Mouse (Mus musculus) intestine, embryonic 16.5 days (tissue): ENCODE data around the gene Ophn1. TPM values are rescaled to one million over a fixed set of nuclear protein-coding genes. Genes with fewer than 3 reads are reported as not detected.

ENCODE experiments used
- ATAC-seq: fragments of 200-750 bp; cut with Nextera tagmentation; 2 replicates; pipeline ENCODE4 v1.8.0; 2017; ENCODE audit warnings: moderate TSS enrichment, moderate library complexity
- H3K27ac ChIP-seq: fragments of 300-500 bp; sonication (generic); 2 replicates; pipeline ENCODE4 v1.5.1; 2014; ENCODE audit warnings: mild to moderate bottlenecking, low read length
- H3K27me3 ChIP-seq: fragments of 300-500 bp; sonication (generic); replicated peaks from 2 replicates; pipeline ENCODE4 v1.6.1; 2014; ENCODE audit warnings: low read length, control low read depth, mixed read lengths; ENCODE audit not compliant: control insufficient read depth, insufficient read depth
- H3K36me3 ChIP-seq: fragments of 300-500 bp; sonication (generic); 2 replicates; pipeline ENCODE4 v1.6.1; 2014; ENCODE audit warnings: low read length, control low read depth; ENCODE audit not compliant: control insufficient read depth, insufficient read depth
- H3K4me1 ChIP-seq: fragments of 300-500 bp; sonication (generic); 2 replicates; pipeline ENCODE4 v1.6.1; 2014; ENCODE audit warnings: low read length, control low read depth, mixed read lengths; ENCODE audit not compliant: control insufficient read depth, insufficient read depth
- H3K4me2 ChIP-seq: fragments of 300-500 bp; sonication (generic); 2 replicates; pipeline ENCODE4 v1.6.1; 2014; ENCODE audit warnings: low read depth, low read length, control low read depth
- H3K4me3 ChIP-seq: fragments of 300-500 bp; sonication (generic); 2 replicates; pipeline ENCODE4 v1.5.1; 2014; ENCODE audit warnings: mild to moderate bottlenecking, low read length
- H3K9ac ChIP-seq: fragments of 300-500 bp; sonication (generic); 2 replicates; pipeline ENCODE4 v1.6.1; 2014; ENCODE audit warnings: low read depth, low read length
- H3K9me3 ChIP-seq: fragments of 300-500 bp; sonication (generic); 2 replicates; pipeline ENCODE4 v1.6.1; 2016; ENCODE audit warnings: low read length, control low read depth; ENCODE audit not compliant: control insufficient read depth
- WGBS: fragments of 180-500 bp; shearing (Covaris S2); extraction: QIAGEN DNeasy Blood & Tissue Kit; methylation state at CpG from one replicate; pipeline ENCODE4 v1.1.7; 2014; 5-methylcytosine and 5-hydroxymethylcytosine counted together
- polyA plus RNA-seq: library from polyadenylated mRNA; unstranded; fragments of >200 nt; fragmentation: Nextera tagmentation; extraction: Ambion mirVana; gene quantifications from 2 replicates; pipeline ENCODE4 v1.2.1, GENCODE M21; 2015

Gene Ophn1
- polyA plus RNA-seq, 1 experiment from 2014 or later, result 9.3 TPM

GRCm38 (mm10) chrX:98707766-98708165, 183.1 kb downstream of the Ophn1 start:
- H3K27ac ChIP-seq, result no peak overlapping the region
- no peak overlapping the region for H3K4me3 ChIP-seq
- ATAC-seq, result no peak
- no peaks in the 10 kb centered on the region for H3K27me3 ChIP-seq
- H3K4me2 ChIP-seq, result no peak overlapping the region
- H3K9me3 ChIP-seq, result no peaks in the 10 kb centered on the region
- H3K36me3 ChIP-seq, result no peaks in the 10 kb centered on the region
- H3K4me1 ChIP-seq, result no peaks in the 10 kb centered on the region
- no peak overlapping the region for H3K9ac ChIP-seq

- no peak for ATAC-seq
- WGBS, result 20% methylated on average over 4 of the region's 4 CpGs
- Histone ChIP-seq H3K27me3 (no peaks in the 10 kb centered on the region), H3K27ac (no peak overlapping the region), H3K36me3 (no peaks in the 10 kb centered on the region), H3K9me3 (no peaks in the 10 kb centered on the region), H3K4me1 (no peaks in the 10 kb centered on the region), H3K4me2 (no peak overlapping the region), H3K9ac (no peak overlapping the region), H3K4me3 (no peak overlapping the region)
Measured at GRCm38 (mm10) chrX:98701635-98702034, 189.2 kb downstream of the Ophn1 start.

DNA sequence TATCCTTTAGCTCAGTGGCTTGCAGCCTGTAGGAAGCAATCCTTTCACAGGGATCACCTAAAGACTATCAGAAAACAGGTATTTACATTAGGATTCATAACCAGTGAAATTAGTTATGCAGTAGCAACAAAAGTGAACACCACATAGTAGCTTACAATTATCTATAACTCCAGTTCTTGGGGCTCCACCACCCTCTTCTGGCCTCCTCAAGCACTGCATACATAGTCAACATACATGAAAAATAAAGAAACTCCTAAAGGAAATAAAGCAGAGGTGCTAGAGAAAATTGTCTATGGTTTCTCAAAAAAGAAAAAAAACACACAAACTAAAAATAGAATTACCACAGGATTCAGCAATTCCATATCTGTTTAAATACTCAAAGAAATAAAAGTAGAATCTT, 208.2 kb downstream of the Ophn1 start:
- Histone ChIP-seq H3K27me3 (no peaks in the 10 kb centered on the region), H3K27ac (no peak overlapping the region), H3K4me3 (no peak overlapping the region), H3K9me3 (no peaks in the 10 kb centered on the region), H3K4me2 (no peak overlapping the region), H3K9ac (no peak overlapping the region), H3K4me1 (no peaks in the 10 kb centered on the region), H3K36me3 (no peaks in the 10 kb centered on the region)
- ATAC-seq, result no peak

DNA sequence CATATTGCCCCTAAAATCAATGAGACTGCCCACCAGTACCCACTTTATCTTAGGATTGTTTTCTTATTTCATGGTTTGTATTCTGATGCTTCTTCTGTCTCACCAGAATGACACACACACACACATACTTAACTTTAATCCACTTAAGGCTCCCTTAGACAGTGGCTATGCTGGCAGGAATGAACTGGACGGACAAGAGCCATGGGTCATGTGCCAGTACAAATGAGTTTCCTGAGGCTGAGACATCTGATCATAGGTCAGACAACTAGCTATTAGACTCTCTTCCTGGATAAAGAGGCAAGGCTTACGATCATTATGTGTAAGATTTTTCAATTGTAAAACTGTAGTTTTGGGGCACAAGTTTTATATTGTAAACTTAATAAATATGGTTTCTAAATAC, 209.5 kb downstream of the Ophn1 start:
- Histone ChIP-seq H3K4me3 (no peak overlapping the region), H3K9me3 (no peaks in the 10 kb centered on the region), H3K27me3 (no peaks in the 10 kb centered on the region), H3K4me1 (no peaks in the 10 kb centered on the region), H3K4me2 (no peak overlapping the region), H3K27ac (no peak overlapping the region), H3K9ac (no peak overlapping the region), H3K36me3 (no peaks in the 10 kb centered on the region)
- no peak for ATAC-seq
- WGBS, result 84% methylated on average over 2 of the region's 2 CpGs

DNA sequence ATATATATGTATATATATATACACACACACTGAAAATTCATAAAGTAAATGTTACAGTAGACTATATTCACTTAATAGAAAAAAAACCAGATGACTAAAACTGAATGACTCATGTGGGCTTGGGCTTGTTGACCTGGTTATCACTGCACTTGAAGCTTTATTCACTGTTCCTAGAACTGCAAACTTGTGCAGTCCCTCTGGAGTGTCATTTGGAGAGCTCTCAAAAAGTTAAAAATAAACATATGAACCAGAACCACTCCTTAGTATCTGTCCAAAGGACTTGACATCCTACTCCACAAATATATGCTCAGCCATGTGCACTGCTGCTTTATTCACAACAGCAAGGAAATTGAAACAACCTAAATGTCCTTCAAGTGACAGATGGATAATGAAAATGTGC, 219.8 kb downstream of the Ophn1 start:
- Histone ChIP-seq H3K9me3 (no peaks in the 10 kb centered on the region), H3K9ac (no peak overlapping the region), H3K27ac (no peak overlapping the region), H3K27me3 (no peaks in the 10 kb centered on the region), H3K4me1 (no peaks in the 10 kb centered on the region), H3K36me3 (no peaks in the 10 kb centered on the region), H3K4me2 (no peak overlapping the region), H3K4me3 (no peak overlapping the region)
- no peak for ATAC-seq

- Histone ChIP-seq H3K4me1 (no peaks in the 10 kb centered on the region), H3K27ac (no peak overlapping the region), H3K27me3 (no peaks in the 10 kb centered on the region), H3K4me2 (no peak overlapping the region), H3K9ac (no peak overlapping the region), H3K9me3 (no peaks in the 10 kb centered on the region), H3K4me3 (no peak overlapping the region), H3K36me3 (no peaks in the 10 kb centered on the region)
- no peak for ATAC-seq
Measured at GRCm38 (mm10) chrX:98651431-98651830, 239.4 kb downstream of the Ophn1 start.

DNA sequence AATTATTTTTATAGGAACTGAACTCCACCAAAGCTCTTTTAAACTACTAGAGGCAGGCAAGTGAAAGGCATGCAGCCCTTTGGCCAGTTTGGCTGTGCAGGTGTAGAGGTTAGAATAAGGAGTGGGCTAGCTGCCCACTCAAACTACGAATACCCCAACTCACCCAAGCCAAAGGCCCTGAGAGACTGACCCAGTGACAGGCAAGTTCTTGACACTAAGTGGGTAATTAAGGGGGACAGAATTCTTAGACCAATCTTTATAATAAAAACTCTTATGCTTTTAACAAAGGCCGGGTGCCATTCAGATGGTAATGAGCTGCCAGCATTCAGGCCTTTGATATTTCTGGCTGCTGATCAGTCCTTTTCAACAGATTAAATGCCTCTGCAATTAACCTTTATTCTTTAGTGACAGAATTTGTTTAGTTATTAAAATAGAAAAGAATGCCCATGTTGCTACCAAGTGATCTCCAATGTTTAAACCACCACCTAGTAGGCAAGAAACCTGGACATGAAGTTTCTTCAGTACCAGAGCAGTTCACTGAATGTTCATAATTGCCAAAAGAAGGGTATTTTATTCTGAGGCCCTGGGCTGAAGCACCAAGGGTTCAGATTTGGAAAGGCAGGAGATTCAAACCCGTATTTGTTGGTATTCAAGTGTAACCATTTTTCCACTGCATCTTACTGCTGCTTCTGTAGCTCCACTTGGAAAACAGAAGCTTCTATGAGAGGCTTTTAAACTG, 262.0 kb downstream of the Ophn1 start:
- Histone ChIP-seq H3K27ac (no peak overlapping the region), H3K9ac (no peak overlapping the region), H3K36me3 (no peaks in the 10 kb centered on the region), H3K4me3 (no peak overlapping the region), H3K27me3 (no peaks in the 10 kb centered on the region), H3K4me2 (no peak overlapping the region), H3K4me1 (no peaks in the 10 kb centered on the region), H3K9me3 (no peaks in the 10 kb centered on the region)
- no peak for ATAC-seq
- WGBS, result 85% methylated on average over 3 of the region's 3 CpGs

- no peaks in the 10 kb centered on the region for H3K27me3 ChIP-seq
- H3K4me1 ChIP-seq, result no peaks in the 10 kb centered on the region
- H3K36me3 ChIP-seq, result no peaks in the 10 kb centered on the region
- no peak overlapping the region for H3K4me3 ChIP-seq
- no peak overlapping the region for H3K9ac ChIP-seq
- ATAC-seq, result no peak
- H3K9me3 ChIP-seq, result no peaks in the 10 kb centered on the region
- 0% methylated on average over 2 of the region's 2 CpGs for WGBS
- no peak overlapping the region for H3K4me2 ChIP-seq
- H3K27ac ChIP-seq, result no peak overlapping the region
Measured at GRCm38 (mm10) chrX:98618865-98619264, 272.0 kb downstream of the Ophn1 start.

DNA sequence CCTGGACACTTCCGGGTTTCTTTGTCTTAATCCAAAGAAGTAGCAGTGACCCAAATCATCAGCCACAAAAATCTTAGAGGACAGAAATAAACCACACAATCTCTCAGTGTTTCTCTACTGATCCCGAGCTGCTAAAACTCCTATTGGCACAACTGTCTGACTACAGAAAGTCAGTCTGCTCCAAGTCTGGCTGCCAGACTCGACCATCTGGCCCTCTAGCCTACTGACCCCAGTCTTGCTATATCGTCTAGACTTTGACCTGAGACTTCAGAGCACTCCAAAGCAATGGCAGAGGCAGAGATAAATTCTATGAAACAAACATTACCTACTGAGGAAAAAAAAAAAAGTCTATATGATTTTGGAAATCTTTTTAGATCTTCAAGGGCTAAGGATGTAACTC, 273.4 kb downstream of the Ophn1 start:
- 69% methylated on average over 4 of the region's 4 CpGs for WGBS
- Histone ChIP-seq H3K9me3 (no peaks in the 10 kb centered on the region), H3K4me2 (no peak overlapping the region), H3K27me3 (no peaks in the 10 kb centered on the region), H3K36me3 (no peaks in the 10 kb centered on the region), H3K4me3 (no peak overlapping the region), H3K9ac (no peak overlapping the region), H3K27ac (no peak overlapping the region), H3K4me1 (no peaks in the 10 kb centered on the region)
- no peak for ATAC-seq

- no peak overlapping the region for H3K27ac ChIP-seq
- H3K27me3 ChIP-seq, result no peaks in the 10 kb centered on the region
- no peak for ATAC-seq
- H3K4me2 ChIP-seq, result no peak overlapping the region
- no peaks in the 10 kb centered on the region for H3K9me3 ChIP-seq
- H3K4me1 ChIP-seq, result no peaks in the 10 kb centered on the region
- H3K36me3 ChIP-seq, result no peaks in the 10 kb centered on the region
- no peak overlapping the region for H3K9ac ChIP-seq
- H3K4me3 ChIP-seq, result no peak overlapping the region
Measured at GRCm38 (mm10) chrX:98574201-98574600, 316.6 kb downstream of the Ophn1 start.
